In the genomic region with DNA sequence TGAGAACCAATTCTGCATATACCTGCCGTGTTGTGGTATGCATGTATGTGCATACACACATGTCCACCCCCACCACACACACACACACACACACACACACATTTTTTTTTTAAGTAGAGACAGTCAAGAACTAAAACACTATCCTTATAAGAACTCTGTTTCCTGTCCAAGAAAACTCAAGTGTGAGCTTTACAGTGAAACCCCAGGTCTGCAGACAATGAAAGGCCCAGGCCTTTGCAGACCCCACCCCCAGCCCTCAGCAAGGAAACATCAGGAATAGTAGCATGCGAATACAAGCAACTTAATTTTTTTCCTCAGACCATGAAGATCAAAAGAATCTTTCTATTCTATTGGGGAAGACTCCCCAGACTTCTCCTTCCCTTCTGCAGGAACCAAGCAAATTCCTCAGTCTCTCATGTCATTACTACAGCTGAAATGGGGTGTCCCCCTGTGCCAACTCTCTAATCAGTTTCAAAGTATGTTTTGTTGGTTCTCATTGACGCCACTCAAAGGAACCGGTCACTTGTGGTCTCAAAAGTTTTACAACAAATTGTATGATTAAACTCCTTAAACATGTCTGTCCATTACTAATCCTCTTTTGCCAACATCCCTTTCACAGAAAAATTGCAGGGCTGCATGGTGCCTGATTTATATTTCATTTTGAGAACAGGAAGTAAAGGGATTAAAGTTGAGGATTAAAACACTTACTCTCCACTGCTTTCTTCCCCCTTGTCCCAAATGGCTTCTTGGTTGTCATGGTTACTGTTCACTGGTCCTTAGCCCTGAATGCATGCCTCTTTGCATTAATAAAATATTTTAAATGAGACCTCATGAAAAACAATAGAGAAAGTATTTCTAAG, we compare ENCODE assay signal across 16 mouse cellular contexts.
A peak's percentile ranks its signal among the peaks of the same experiment; 100 is the strongest.
DNase-seq lines count a peak whose midpoint lies in the region; ATAC-seq and TF ChIP-seq lines count a peak whose summit lies in the region.
"Had no signal": no experiment of that assay in that cellular context is flagged by ENCODE, and none has a peak within 500 bp of the region (broad histone marks: within the 10 kb centered on the region; RNA-seq: fewer than 3 reads in every experiment).

No protein-coding gene starts in this region.

- DNase-seq in forebrain, embryonic 14.5 days (ENCODE audit: low spot score) = peak; percentile 64
- peak; percentile 33 for DNase-seq in midbrain, embryonic 10.5 days (ENCODE audit: low spot score)
- DNase-seq in midbrain, postnatal 0 days (ENCODE audit: low spot score) = no peak
- DNase-seq in urinary bladder, adult 2 months (ENCODE audit: low spot score) = no peak
- DNase-seq: B cell, adult 2 months; cerebellum, adult 18-20 months; kidney, postnatal 10 days; layer of hippocampus, adult 9-11 months; liver; lung, adult 18-20 months; lung, postnatal 4 days; thymus, postnatal 14 days had no signal

- H3K27ac ChIP-seq in forebrain, embryonic 14.5 days (ENCODE audit: low read depth, low read length) = no peak overlapping the region
- H3K27ac ChIP-seq in forebrain, embryonic 13.5 days = no peak overlapping the region
- H3K27ac ChIP-seq in midbrain, embryonic 10.5 days (replicated peaks) = peak overlapping the region; percentile 59
- H3K27ac ChIP-seq in midbrain, postnatal 0 days (ENCODE audit: low read depth, low read length) = no peak overlapping the region
- 0 out of 2 replicates have a peak overlapping the region, but pooled peaks have one; percentile 6 for H3K27ac ChIP-seq in limb, embryonic 13.5 days
- H3K27ac ChIP-seq: neural tube, embryonic 15.5 days had no signal

- no peak overlapping the region for H3K4me3 ChIP-seq in forebrain, embryonic 14.5 days (ENCODE audit: low read depth, low read length)
- no peak overlapping the region for H3K4me3 ChIP-seq in forebrain, embryonic 13.5 days
- H3K4me3 ChIP-seq in midbrain, embryonic 10.5 days = no peak overlapping the region
- H3K4me3 ChIP-seq in midbrain, postnatal 0 days (ENCODE audit: low read depth, low read length) = no peak overlapping the region
- H3K4me3 ChIP-seq in limb, embryonic 13.5 days = no peak overlapping the region
- H3K4me3 ChIP-seq: neural tube, embryonic 15.5 days had no signal

- no peaks in the 10 kb centered on the region for H3K36me3 ChIP-seq in forebrain, embryonic 14.5 days (ENCODE audit: control insufficient read depth, insufficient read depth, low read length)
- H3K36me3 ChIP-seq in forebrain, embryonic 13.5 days (ENCODE audit: poor library complexity, severe bottlenecking) = no peaks in the 10 kb centered on the region
- peaks cover 3% of the 10 kb centered on the region; the same call in 1 of the 2 replicates for H3K36me3 ChIP-seq in midbrain, embryonic 10.5 days
- no peaks in the 10 kb centered on the region for H3K36me3 ChIP-seq in midbrain, postnatal 0 days (ENCODE audit: insufficient read depth, low read length)
- no peaks in the 10 kb centered on the region for H3K36me3 ChIP-seq in limb, embryonic 13.5 days
- H3K36me3 ChIP-seq: neural tube, embryonic 15.5 days had no signal

- peaks cover 11% of the 10 kb centered on the region; the same call in 1 of the 2 replicates for H3K4me1 ChIP-seq in forebrain, embryonic 14.5 days (ENCODE audit: control insufficient read depth, insufficient read depth, low read length)
- H3K4me1 ChIP-seq in forebrain, embryonic 13.5 days = peaks cover 33% of the 10 kb centered on the region
- H3K4me1 ChIP-seq in midbrain, embryonic 10.5 days = peaks cover 50% of the 10 kb centered on the region
- 0 out of 2 replicates have a peak, but pooled peaks cover 6% of the 10 kb centered on the region for H3K4me1 ChIP-seq in midbrain, postnatal 0 days (ENCODE audit: insufficient read depth, low read length)
- peaks cover 31% of the 10 kb centered on the region for H3K4me1 ChIP-seq in limb, embryonic 13.5 days

- H3K9ac ChIP-seq in forebrain, embryonic 14.5 days (ENCODE audit: low read length) = no peak overlapping the region
- H3K9ac ChIP-seq in forebrain, embryonic 13.5 days = no peak overlapping the region
- H3K9ac ChIP-seq in midbrain, postnatal 0 days (replicated peaks; ENCODE audit: low read length, poor library complexity, severe bottlenecking) = no peak overlapping the region
- H3K9ac ChIP-seq in limb, embryonic 13.5 days = no peak overlapping the region
- H3K9ac ChIP-seq: neural tube, embryonic 15.5 days had no signal

- no peaks in the 10 kb centered on the region for H3K9me3 ChIP-seq in forebrain, embryonic 14.5 days (replicated peaks; ENCODE audit: control insufficient read depth, low read length)
- no peaks in the 10 kb centered on the region for H3K9me3 ChIP-seq in forebrain, embryonic 13.5 days (replicated peaks)
- H3K9me3 ChIP-seq in midbrain, embryonic 10.5 days (replicated peaks) = no peaks in the 10 kb centered on the region
- H3K9me3 ChIP-seq in midbrain, postnatal 0 days (ENCODE audit: low read length) = no peaks in the 10 kb centered on the region
- no peaks in the 10 kb centered on the region for H3K9me3 ChIP-seq in limb, embryonic 13.5 days
- H3K9me3 ChIP-seq: neural tube, embryonic 15.5 days had no signal

- peaks cover 15% of the 10 kb centered on the region for H3K27me3 ChIP-seq in forebrain, embryonic 14.5 days (replicated peaks; ENCODE audit: control insufficient read depth, insufficient read depth, low read length)
- H3K27me3 ChIP-seq in forebrain, embryonic 13.5 days = peaks cover 50% of the 10 kb centered on the region
- peaks cover 80% of the 10 kb centered on the region for H3K27me3 ChIP-seq in midbrain, embryonic 10.5 days (ENCODE audit: low read depth, poor library complexity, severe bottlenecking)
- H3K27me3 ChIP-seq in midbrain, postnatal 0 days (ENCODE audit: insufficient read depth, low read length) = no peaks in the 10 kb centered on the region
- no peaks in the 10 kb centered on the region for H3K27me3 ChIP-seq in limb, embryonic 13.5 days
- H3K27me3 ChIP-seq: neural tube, embryonic 15.5 days had no signal

- no peak for TF ChIP-seq CTCF in midbrain, postnatal 0 days (IDR thresholded peaks at IDR 0.05)

- 13% methylated on average over 4 of the region's 4 CpGs for WGBS in forebrain, embryonic 14.5 days
- 14% methylated on average over 4 of the region's 4 CpGs for WGBS in forebrain, embryonic 13.5 days
- 30% methylated on average over 4 of the region's 4 CpGs for WGBS in midbrain, embryonic 10.5 days
- 23% methylated on average over 4 of the region's 4 CpGs for WGBS in midbrain, postnatal 0 days
- WGBS in limb, embryonic 13.5 days = 50% methylated on average over 4 of the region's 4 CpGs

- 0 out of 2 replicates have a peak, but pooled peaks have one; percentile 35 for ATAC-seq in forebrain, embryonic 14.5 days
- ATAC-seq in forebrain, embryonic 13.5 days = no peak
- no peak for ATAC-seq in midbrain, postnatal 0 days (ENCODE audit: low FRiP score)
- no peak for ATAC-seq in limb, embryonic 13.5 days (ENCODE audit: low FRiP score, low read depth)
- ATAC-seq in monocyte, adult 5-6 weeks (replicated peaks; ENCODE audit: insufficient number of reproducible peaks, low FRiP score, low TSS enrichment, poor library complexity, severe bottlenecking) = no peak

- H3K4me2 ChIP-seq in forebrain, embryonic 14.5 days (ENCODE audit: low read length) = no peak overlapping the region
- no peak overlapping the region for H3K4me2 ChIP-seq in forebrain, embryonic 13.5 days
- H3K4me2 ChIP-seq in midbrain, postnatal 0 days (ENCODE audit: low read depth, low read length, poor library complexity, severe bottlenecking) = no peak overlapping the region
- H3K4me2 ChIP-seq in limb, embryonic 13.5 days (replicated peaks) = no peak overlapping the region
- H3K4me2 ChIP-seq: neural tube, embryonic 15.5 days had no signal

Comparison
In these comparisons a context has a peak if more than half of its experiments do, and no peak if none do; other contexts are left out.
1. DNase-seq: peak in forebrain, embryonic 14.5 days (single experiment) and midbrain, embryonic 10.5 days (single experiment); none in midbrain, postnatal 0 days (single experiment) and urinary bladder, adult 2 months (single experiment).
2. H3K27ac ChIP-seq: peak in midbrain, embryonic 10.5 days (single experiment) and limb, embryonic 13.5 days (single experiment); none in forebrain, embryonic 14.5 days (single experiment), forebrain, embryonic 13.5 days (single experiment) and midbrain, postnatal 0 days (single experiment).